Mouse (Mus musculus) ES-CJ7 (cell line): ENCODE results near the gene Jag1.
A peak's percentile ranks its signal among the peaks of the same experiment; 100 is the strongest.

Source experiments
- DNase-seq: peaks from one replicate; pipeline ENCODE4 v3.0.0; 2011; ENCODE audit warnings: low read depth, low spot score

Jag1 gene

DNA sequence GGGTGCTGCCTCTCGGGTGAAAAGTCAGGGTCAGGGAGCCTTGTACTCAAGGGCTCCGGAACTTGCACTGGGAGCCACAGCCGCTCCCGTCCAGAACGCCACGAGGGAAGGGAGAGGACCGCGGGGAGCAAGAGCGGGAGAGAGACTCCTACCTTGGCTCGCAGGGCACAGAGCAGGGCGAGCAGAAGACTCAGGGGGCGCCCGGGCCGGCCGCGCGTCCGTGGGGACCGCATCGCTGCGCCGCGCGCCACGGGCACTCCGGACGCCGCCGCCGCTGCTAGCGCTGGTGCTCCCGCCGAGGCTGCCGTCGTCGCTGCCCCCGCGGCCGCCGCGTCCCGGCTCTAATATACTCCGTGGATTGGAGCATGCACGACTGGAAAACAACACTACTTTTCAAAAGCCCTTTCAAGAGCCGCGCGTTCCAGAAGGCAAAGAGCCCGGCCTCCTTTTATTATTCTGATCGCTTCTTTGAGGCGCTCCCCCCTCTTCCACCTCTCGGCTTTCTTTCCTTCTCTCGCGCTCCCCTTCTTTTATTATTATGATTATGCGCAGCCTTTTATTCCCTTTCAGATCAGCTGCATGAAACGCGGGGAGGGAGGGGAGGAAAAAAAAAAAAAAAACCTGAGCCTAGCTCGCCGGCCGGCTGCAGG lies at the start of gene Jag1:
TSS of gene Jag1 (minus strand) at position 620 of the 650 bp plus-strand sequence.
- peak; percentile 46 for DNase-seq

DNA sequence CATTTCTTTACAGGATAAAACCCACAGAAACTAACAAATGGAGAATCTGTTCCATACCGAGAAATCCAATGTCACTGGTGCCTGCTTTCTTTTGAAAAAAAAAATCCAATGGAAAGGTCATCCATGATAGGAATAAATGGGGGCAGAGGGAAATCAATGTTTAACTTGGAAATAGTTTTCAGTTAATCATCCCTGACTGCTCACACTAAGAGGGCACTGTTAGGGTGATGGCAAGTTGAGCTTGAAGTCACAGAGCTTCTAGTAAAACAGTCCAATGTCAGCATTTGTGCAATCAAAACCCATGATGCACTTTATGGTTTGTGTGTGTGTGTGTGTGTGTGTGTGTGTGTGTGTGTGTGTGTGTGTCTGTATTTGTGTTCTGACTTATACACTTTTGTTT lies 39.6 kb upstream of the Jag1 start:
- DNase-seq, result no peak

DNA sequence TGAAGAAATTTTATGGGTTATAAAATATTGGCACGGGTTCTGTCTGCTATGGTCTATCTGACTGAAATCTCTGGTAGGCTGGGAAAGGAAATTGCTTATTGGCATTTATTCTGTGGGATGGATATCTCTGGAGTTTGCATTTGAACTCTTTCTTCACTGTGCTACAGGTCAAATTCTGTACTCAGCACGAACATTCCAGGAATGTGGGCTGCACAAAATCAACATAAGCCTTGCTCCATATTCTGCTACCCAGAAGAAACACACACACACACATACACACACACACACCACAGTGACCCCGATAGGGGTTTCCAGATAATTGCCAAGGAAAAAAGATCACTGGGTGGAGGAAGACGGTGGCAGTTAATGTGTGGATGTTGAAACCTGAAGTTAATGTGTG lies 37.4 kb upstream of the Jag1 start:
- no peak for DNase-seq

DNA sequence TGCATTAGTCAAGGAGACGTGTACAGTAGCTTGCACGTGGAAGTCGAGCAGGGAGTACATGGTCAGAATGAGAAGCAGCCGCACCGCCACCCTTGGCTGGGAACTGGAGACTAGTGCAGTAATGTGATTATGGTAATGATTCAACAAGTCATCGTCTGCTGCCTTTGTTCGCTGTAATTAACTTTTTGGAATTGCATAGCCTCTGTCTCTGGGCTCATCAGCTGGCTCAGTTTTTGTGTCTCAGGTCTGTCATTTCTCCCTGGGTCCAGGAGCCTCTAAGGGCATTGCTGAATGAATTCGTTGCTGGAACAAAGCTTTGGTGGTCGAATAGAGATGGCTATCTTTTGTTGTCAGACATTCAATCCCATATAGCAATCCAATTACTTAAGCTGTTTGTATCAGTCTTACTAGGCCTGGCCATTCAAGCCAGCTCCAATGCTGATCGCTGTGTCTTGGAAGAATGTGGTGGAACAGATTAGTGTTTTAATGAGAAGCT lies 36.8 kb upstream of the Jag1 start:
- DNase-seq, result peak; percentile 2

DNA sequence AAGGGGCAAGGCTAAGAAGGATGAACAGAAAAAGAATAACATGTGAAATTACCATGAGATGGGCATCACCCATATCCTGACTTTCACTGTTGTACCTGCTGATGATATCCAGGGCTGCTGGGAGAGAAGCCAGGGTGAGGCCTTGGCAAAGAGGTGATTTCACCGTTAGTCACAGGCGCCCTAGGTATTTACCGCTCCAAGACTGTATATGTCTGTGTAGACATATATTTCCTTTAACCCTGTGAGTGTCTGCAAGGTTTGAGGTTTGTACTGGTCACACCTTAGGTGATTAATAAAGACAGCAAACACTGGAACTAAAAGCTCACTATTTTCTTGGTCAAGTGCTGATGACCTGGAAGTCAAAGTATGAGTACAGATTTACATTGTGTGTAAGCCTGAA lies 34.5 kb upstream of the Jag1 start:
- DNase-seq, result no peak

DNA sequence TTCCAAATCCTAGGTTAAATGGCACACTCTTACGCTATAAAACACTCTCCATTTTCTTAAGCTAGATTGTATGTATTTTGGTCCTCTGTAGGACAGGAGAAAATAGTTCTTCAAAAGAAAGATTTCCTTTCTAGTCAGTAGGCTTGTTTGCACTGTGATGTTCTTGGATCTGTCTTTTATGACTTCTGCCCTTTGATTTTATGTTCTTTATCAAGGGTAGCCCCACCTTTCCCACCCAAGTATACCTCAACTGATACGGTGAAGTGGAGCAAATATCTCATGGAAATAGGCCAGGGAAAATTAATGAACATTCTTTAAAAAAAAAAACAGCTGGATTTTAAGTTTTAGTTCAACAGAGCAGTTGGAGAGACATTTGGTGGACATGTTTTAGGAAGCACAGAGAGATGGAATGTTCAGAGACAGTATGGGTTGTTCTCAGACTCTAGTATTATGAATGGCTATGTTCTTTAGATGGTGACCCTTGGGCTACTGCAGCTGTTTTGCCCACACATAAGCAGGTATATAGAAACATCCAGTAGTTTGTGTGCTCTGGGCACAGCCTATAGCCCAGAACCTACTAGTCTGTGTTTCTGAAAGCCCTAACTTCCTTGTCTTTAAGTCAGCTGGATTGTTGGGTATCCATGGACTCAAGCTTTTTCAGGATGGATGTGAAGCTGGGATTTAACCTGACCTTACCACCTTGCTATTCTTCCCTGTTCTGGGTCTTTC lies 30.7 kb upstream of the Jag1 start:
- DNase-seq, result no peak

DNA sequence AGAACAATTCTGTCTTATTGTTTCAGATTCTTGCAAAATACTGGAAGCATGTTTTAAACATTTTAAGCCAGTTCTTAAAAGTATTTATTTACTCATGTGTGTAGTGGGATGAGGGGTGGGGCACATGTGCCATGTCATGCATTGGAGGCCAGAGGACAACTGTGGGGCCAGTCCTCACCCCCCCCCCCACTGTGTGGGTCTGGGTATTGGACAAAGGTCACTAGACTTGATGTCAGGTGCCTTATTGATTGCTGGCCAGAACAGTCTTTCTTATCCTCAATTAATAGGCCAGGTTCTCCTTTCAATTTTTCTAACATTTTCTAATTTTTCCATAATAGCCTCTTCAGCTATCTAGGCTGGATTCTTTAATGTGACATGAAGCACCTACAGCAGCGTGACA lies 21.6 kb upstream of the Jag1 start:
- no peak for DNase-seq

DNA sequence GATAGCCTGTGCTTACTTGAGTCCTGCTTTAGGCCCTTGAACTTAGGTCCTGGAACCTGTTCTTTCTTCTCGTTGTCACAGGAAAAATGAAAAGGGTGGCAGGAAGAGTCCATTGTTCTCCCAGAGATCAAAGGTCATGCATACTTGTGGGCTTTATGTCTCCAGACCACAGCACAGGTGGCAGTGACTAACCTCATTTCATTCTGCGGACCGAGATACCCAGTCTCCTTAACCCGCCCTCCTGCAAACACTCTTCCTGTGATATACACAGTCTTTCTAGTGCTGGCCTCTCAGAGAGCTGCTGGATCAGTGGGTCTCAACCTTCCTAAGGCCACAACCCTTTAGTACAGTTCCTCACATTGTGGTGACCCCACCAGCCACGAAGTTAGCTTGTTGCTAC lies 17.6 kb upstream of the Jag1 start:
- no peak for DNase-seq

DNA sequence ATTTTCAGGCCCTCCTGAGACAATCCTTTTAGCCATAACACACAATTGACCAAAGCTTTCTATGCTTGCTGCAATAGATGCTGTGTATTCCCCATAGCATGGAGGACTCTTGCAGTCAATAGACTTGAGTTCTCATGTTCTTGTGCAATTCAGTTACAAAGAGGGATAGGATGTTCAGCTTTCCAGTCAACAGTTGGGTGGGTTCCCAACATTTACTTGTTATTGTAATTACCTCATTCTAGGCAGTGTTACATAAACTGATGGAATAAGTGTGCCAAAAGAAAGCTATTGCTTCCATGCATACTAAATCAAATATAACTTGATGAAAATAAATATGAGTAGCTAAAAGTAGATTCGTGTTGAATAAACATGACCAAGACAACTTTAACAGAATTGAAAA lies 8.4 kb upstream of the Jag1 start:
- DNase-seq, result no peak

DNA sequence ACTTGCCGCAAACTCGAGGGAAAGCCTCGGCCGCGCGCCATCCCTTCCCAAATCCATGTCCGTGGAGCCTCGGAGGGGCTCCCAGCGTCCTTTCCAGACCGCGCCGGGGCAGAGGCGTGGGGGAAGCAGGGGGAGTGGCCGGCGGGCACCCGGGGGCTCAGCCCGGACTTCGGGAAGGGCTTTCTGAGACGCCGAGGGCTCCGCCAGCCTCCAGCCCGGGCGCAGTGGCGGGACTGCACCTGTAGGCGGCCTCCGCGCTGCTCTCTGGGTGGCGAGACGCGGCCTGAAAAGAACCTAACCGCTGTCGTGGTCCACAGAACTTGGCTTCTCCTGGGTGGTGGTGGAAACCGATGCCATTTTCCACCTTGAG lies 862 bp upstream of the Jag1 start:
- peak; percentile 84 for DNase-seq

DNA sequence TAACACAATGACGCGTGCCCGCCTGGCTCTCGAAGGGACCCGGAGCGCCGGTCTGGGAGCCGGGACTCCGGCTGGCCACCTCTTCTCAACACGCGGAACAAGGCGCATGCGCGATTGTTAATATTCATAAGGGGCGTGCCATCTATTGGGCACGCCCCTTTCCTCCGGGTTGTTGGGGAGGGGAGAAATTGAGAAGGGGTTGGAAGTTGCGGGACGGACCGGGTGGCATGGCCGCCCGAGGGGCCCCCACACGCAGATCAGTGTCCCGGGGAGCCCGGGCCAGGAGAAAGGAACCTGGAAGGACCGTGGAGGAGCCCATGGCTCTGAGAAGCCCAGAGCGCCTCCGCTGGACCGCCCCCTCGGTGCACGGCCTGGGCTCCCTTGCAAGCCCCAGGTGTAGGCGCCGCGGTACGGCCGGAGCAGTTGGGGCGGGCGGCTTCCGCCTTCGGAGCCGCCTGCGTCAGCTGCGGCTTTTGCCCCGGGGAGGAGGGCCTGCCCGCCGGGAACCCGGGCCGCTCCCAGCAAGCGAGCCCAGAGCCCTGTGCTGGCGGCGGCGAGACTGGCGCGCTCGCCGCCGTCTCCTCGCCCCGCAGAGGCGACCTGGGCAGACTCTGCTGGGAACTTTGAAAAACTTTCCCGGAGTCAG lies 354 bp upstream of the Jag1 start:
- peak; percentile 95 for DNase-seq

DNA sequence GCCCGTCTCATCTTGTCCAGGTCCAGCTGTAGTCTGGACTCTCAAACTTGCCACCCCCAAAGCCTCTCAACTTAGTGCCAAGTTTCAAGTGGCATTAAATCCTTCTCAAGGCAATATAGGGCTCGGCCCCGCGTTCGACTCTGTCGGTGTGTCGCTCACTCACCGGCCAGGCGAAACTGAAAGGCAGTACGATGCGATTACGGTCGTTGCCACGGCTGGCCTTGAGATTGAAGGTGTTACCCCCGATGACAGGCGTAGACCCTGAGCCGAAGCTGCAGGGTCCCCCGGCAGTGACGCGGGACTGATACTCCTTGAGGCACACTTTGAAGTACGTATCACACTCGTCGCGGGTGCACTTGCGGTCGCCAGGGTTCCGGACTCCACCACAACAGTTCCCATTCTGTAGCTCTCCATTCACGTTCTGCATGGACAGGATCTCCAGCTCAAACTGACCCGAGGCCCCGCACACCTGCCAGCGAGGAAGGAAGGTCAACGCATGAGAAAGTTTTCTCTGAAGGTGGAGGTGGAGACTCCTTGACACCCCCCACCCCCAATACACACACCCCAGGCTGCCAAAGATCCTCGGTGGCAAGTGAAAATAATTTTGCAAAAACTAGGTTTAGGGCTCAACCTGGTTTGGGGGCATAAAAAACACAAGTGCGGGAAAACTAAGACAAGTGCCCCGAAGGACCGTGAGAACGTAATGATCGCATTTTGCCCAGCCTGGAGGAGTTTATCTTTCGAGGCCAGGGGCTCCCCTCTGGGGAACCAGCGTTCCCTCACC lies 1.0 kb downstream of the Jag1 start:
- peak; percentile 29 for DNase-seq

DNA sequence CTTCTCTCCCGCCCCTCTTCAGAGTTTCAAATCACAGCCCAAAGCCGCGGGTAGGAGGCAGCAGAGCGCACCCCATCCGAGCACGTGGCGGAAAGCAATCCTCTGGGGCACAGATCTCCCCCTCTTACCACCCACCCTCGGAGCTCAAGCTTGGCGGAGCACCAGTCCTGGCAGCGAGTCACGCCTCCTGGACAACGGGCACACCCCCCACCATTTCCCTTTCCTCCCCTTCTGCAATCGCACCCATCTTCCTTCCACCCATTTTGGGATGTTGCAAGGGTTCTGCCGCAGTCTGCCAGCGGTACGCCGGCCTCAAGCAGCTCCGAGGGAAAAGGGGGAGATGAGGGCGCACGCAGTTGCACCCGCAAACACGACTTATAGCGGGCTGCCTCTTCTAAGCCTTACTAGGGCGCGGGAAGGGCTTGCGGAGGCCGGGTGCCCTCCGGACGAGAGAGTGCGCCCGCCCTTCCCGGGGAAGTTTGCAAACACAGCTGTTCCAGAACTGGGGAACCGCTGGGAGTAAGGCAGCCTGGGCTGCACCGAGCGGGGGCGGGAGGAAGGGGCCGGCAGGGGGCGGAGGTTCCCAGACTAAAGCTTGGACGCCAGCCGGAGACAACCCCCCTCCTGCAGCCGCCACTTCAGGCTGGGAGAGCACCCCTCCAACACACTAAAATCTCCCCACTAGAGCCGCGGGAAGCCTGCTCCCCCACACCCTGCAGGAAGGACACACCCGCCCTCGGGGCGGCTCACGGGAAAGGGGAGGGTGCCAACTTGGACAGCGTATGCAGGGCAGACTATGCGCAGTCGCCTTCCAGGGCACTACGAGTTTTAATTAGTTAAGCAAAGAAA lies 2.0 kb downstream of the Jag1 start:
- DNase-seq, result peak; percentile 73

DNA sequence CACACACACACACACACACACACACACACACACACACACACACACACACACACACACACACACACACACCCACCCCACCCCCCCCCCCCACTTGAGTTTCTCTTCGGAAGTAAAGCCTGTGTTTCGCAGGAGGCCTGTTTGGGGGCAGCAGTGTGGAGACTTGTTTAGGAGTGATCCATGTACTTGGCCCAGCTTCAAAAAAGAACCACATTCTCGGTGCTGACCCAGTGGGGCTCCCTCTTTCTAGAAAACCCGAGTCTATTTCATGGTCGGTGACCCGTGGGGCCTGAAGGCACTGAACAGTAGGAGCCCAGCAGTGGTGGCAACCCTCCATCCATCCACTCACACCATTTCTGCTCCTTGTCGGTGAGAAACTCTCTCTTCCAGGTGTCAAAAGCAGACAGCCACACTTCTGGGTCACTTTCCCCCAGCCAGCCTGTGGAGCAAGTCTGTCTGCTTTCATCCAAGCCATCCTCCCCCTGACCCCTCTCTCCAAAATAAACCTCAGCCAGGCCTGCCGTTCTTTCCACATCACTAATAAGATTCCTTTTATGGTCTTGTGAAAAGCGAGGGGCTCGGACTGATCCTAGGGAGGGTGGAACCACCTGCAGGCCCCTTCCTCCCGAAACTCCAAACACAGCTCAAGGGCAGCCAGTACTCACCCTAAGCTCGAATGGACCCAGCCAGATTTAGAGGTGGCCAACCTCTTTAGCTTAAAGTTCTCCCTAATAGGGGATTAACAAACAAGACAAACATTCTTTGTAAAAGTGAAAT lies 3.0 kb downstream of the Jag1 start:
- DNase-seq, result no peak

DNA sequence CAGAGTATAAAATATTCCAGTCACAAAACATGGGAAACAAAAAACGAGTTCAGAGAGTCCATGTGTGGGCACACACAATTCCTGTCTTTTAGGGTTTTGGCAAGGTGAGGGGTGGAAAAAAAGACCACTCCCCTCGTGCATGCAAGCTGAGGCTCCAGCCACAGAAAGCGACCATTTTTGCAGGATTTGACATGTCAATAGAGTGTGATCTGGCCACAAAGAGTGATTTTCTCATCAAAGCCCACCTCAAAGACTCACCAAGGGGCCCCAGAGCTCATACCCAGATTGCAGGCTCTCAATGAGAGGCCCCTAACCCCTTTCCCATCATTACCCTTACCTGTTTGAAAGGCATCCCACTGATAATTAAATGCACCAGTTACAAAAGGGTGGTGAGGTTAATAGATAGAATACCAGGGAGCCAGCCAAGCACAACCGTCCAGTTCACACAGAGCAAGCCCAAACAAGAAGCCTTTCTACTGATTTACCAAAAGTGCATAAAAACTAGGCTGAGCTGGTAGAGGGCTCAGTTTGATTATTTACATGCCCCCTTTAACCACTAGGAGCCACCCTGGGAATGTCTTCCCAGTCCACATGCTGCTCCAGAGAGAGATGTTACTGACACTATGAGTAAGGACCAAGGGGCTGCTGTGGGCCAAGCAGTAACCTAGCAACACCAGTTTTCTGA lies 6.1 kb downstream of the Jag1 start:
- no peak for DNase-seq

DNA sequence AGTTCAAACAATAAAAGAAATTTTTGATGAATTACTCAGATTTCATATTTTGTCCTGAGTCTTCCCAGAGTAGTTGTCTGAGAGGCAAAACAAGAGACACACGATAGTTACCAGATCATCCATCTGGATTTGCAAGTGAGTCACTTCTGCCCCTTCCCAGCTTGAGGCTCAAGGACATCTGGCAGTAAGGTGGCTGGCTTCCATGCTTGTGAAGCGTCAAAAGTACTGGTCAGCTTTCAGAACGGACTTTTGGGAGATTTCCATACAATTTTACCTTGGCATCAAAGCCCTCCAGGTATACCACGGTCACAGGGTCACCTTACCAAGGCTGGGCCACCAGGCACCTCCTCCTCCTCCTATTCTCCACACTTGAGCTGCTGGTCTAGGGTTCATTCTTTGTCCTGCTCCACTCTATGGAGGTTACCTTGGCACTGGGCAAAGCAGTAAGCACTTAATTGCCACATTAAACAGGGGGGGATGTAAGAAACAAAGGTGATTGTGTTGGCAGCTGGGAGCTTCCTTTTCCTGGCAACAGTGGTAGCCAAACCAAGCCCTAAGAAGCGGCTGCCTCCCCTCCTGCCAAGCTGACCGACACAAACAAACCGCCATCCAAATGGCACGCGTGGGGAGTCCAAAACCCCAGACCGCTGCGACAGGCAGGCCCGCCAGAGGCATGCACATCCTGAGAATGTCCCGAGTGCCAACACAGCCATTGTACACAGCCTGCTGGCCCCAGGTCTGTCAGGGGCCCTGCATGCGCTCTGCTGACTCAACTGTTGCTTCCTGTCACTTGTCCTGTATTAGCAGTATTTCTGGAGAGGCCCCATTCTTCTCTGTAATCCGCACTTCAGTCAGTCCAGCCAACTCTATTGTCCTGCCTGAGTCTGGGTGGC lies 6.9 kb downstream of the Jag1 start:
- no peak for DNase-seq

DNA sequence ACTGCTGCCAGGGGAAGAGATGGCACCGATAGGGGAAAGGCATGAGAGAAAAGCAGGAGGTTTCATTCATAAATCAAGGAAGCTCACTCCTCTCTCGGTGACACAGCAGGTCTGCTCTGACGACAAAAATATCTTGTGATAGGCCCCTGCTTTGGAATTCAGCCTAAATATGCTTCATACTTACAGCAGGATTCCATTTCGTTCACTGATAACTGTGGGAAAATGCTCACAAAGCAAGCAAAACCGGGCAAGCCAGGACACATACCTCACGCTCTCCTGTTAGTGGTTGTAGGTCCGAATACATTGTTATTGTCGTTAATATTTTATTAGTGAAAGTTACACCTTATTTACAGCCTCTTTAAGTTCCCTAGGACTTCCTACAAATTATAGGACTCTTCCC lies 8.5 kb downstream of the Jag1 start:
- no peak for DNase-seq

DNA sequence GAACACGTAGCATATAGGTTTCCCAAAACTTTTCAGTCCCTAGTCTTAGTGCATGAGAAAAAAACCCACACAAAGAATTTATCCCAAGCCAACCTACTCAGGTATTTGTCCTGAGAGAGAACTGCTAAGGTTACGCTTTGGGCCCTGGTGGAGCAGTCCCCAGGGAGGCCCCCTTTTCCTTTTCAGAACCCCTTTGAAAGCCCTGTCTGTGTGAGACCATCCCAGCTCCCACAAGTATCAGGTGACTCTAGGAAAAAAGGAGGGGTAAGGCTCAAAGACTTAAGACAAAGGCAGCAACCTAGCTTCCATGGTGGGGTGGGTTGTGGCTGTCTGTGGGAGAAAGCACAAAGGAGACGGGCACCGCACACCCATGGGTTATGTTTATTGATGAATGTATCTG lies 9.2 kb downstream of the Jag1 start:
- DNase-seq, result no peak

DNA sequence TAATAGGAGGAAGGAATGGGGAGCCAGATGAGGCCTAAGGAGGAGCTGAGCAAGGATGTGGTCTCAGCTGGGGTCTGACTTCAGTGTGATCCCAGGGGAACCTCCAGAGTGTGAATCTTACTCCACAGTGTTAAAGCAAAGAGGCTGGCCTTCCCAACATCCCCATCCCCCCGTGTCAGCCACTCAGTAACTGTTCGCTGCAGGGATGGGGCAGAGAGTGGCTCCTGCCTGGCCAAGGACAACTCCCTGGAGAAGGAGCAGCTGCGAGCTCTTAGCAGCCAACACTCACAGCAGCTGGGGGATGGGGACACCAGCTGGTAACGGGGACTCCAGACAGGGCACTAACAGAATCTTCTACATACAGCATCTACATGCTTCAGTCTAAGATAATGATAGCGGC lies 15.4 kb downstream of the Jag1 start:
- DNase-seq, result no peak
